Mouse (Mus musculus): ENCODE results near the gene Cyp4f39. TPM values are rescaled to one million over a fixed set of nuclear protein-coding genes. Genes with fewer than 3 reads are reported as not detected.

Gene Cyp4f39
- not detected for total RNA-seq (2023)

GRCm38 (mm10) chr17:32452482-32452881, at the start of gene Cyp4f39:
Gene Cyp4f39 (plus strand): TSS chr17:32452723.

GRCm38 (mm10) chr17:32403417-32403816, 49.1 kb upstream of the Cyp4f39 start, which contains the start of gene Rasal3:
Gene Rasal3 (minus strand): TSS chr17:32403583.

DNA sequence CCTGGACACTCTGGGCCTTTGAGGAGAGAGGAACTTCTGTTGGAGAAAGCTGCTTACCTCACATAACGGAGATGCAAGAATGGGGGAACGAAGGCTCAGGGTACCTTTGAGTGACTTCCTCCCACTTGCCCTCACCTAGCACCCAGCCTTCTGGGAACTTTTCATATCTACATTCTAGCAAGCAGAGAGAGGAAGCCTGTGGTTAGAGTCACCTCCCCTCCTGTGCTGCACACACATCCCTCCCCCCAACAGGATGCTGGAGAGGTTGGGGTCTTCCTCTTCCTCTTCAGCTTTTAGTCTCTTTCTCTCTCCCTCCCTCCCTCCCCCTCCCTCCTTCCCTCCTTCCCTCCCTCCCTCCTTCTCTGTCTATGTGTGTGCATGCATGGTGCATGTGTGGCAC, 28.5 kb upstream of the Cyp4f39 start, which contains the start of gene Pglyrp2:
Gene Pglyrp2, minus strand, starts transcription at position 134 of the 400 bp plus-strand sequence.

DNA sequence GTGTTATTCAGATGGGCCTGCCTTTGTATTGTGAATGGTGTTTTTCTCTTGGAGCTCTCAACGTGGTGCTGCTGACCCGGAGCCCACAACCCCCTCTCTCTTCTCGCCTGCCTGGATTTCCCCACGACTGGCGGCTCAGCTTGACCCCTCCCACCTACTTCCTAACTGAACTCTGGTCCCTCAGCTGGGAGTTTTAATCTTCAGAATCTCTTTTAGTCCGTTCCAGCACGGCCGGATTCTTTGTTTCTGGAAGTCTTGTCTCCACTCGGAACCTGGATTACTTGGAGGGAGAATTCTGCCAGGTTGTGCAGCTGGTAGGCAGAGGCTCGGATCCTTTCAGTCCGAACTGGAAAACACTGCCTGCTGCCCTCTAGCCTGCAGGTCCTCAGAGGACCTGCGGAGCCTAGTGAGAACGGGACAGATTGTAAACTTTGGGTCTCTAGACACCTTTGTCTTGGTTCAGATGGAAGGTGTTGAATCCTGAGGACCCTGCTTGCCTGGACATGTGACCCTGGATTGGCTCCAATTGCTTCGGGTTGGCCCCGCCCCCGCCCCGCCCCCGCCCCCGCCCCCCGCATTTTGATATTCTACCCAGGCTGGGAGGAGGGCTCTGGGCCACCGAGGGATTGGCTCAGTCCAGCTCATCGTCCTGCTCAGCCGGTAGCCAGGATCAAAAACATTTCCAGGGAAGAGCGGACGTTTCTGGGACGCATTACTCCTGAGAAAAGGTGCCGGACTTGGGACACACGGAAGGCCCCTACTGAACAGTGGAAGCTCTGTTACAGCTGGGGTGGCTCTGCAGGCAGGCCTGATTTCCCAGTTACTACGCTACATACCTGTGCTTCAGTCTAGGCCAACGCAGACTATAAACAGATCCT, 53.6 kb downstream of the Cyp4f39 start, which contains the start of gene Cyp4f17:
Gene Cyp4f17, plus strand, starts transcription at position 200 of the 878 bp plus-strand sequence.

DNA sequence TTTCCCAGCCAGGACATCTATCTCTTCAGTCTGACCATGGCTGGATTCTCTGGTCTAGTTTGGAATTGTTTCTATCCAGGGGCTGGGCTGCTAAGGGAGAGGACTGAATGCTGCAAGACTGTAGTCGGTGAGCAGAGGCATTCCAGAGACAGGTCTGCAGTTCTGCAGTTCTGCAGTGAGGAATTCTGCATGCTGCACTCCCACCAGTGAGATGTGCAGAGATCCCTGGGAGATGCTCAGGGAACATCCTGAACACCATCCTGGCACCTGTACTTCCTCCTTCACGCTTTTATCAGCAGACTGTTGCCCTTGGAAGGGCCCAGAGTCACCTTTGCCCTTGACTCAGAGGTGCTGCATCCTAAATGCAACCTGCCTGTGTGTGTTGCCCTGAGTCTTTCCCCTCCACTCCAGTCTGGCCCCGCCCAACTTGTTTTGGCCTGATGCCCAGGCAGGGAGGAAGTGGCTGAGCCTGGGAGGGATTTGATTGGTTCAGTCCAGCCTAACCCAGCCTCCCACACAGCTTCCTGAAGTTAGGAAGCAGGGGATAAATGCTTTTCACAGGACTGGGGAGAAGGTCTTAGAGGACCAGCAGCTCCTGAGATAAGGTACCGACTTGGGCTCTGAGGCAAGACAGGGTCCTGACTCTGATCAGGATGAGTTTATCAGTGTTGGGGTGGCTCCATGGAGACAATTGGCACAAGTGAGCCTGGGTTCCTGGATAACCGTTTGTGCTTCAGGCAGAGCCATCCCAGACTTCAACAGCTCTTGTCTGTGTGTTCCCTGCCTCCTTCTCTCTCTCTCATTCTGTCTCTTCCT, 83.7 kb downstream of the Cyp4f39 start, which contains the start of gene Cyp4f16:
Gene Cyp4f16, plus strand, starts transcription at position 508 of the 816 bp plus-strand sequence.

Other genes with a start within 250 kb of the Cyp4f39 start
- 100 to 1,000 TPM; 257 to 280 TPM for gene Brd4, start 168.0 kb upstream of the Cyp4f39 start, total RNA-seq (2023)
- 100 to 1,000 TPM; 134 to 141 TPM for gene Akap8, start 131.5 kb upstream of the Cyp4f39 start, total RNA-seq (2023)
- gene Akap8l, start 102.1 kb upstream of the Cyp4f39 start, total RNA-seq (2023) = 10 to 100 TPM; 81.7 to 94.4 TPM
- 10 to 100 TPM; 30.7 to 31.2 TPM for gene Wiz, start 63.3 kb upstream of the Cyp4f39 start, total RNA-seq (2023)
- gene Rasal3, start 49.1 kb upstream of the Cyp4f39 start, total RNA-seq (2023) = 10 to 100 TPM; 33.3 to 40.7 TPM
- under 1 TPM; 0.36 to 0.45 TPM for gene Pglyrp2, start 28.6 kb upstream of the Cyp4f39 start, total RNA-seq (2023)
- under 1 TPM; 0.37 to 0.76 TPM for gene Cyp4f17, start 53.3 kb downstream of the Cyp4f39 start, total RNA-seq (2023)
- 100 to 1,000 TPM; 134 to 138 TPM for gene Cyp4f16, start 83.8 kb downstream of the Cyp4f39 start, total RNA-seq (2023)
- gene Cyp4f37, start 168.6 kb downstream of the Cyp4f39 start, total RNA-seq (2023) = 10 to 100 TPM; 12.3 to 15.2 TPM
- not detected for gene Cyp4f40, start 206.2 kb downstream of the Cyp4f39 start, total RNA-seq (2023)
- not detected for gene Cyp4f15, start 232.9 kb downstream of the Cyp4f39 start, total RNA-seq (2023)

Measured in monocyte, adult 59 days (primary cell).